Mouse (Mus musculus) right cerebral cortex, postnatal 10 days (tissue): ENCODE results near the gene Ctrb1.

Experiments
- DNase-seq, 2 experiments: peaks; one replicate each; pipeline ENCODE4 v3.0.0; 2021; ENCODE audit warnings: low spot score in 2 of 2

Gene Ctrb1

DNA sequence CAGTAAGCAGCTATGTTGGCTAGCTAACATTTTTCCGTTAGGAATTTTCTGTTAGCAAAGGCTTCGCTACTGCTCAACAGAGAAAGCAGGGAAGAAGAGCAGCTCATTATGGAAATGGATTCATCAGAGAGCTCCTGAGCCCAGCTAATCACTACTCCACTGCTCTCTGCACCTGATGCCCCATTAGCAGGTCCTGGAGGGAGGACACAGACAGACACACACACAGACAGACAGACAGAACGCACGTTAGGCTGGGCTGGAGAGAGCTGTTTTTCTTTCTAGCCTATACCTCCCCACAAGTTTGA is 26.6 kb upstream of the Ctrb1 start:
- DNase-seq, result peak in 1 of 2 experiments; percentile 17

DNA sequence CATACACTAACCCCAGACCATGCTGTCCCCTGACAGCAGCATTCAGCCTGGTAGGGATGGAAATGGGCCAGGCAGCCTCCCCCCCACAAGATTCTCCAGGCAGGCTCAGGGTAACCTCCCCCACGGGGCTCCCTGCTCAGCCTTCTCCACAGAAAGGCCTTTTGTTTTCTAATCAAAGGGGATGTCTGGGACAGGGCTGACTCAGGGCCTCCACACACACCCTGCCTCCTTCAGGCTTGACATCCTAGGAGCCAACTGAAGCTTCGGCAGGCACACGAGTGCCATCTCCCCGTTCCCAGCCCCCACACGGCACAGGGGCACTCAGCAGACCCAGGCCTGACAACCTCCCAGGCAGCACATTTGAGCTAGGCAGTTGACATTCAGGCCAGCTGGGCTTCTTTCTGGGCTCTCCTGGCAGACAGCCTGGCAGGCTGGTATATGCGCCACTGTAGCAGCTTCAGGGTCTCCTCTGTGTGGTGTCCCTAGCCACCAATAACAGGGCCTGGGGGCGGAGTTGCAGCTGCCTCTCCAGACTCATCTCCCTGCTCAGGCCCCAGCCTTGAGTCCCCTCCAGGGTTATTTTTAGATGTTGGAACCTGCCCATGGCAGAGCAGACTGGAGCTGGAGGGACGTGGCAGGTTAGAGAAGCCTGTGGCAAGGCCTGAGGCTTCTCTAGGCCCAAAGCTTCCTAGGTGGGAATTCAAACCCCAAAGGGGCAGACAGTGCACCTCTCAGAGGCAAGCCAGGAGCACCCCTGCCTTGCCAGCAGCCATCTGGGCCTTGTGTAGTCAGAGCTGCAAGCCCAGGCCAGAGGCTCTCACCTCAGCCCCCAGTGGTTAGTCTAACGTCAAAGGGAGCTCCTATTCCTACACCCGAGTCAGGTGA is 26.0 kb upstream of the Ctrb1 start:
- peak; percentile 88 to 93 for DNase-seq

DNA sequence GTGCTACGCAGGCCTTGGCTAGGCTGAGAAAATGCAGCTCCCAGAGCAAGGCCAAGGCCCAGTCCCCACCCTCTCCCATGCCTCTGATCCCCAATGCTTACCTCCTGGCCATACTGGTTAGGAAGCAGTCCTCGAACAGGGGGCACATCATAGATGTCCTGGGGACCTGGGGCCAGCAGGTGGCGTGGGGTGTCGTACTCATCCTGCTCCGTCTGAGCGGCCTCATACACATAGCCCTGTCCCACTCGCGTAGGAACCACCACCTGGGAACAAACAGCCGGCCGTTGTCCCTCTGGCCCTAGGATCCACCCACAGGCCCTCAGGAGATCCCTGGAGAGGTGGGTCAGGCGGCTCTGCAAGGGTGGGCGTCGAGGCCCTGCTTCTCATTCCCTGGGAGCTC is 24.7 kb upstream of the Ctrb1 start:
- DNase-seq, result peak in 1 of 2 experiments; percentile 25

DNA sequence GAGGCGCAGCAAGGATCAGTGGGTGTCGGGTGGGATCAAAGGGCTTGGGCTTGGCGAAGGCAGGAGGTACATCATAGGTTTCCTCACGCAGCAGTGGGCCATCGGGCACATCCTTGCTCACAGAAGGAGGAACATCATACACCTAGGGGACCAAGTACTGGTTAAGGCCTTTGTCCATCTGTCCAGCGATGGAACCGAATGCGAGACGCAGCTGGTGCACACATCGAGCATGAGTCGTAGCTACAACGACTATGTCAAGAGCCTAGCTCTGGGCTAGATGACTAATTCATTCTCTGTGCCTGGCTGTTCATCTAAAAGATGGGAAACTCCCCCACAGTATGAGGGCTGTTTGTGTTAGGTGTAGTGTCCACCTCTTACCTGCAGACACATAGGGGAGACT is 23.5 kb upstream of the Ctrb1 start:
- DNase-seq, result no peak

DNA sequence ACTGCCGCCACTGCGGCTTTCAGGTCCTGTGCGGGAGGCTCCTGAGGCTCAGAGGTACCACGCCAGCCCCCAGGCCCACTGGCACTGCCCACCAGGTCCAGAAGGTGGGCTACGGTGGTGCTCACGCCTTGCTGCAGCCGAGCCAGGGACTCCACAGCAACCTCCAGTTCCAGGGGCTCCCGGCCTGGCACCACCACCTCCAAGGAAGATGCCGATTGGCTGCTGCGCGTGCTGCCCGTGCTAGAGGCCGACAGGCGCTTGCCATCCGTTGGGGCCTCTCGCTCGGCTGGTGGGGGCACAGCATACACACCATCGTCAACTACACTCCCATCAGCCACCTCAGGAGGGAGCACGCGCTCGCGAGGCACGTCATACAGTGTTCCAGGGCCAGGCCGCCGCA is 23.0 kb upstream of the Ctrb1 start:
- DNase-seq, result no peak

DNA sequence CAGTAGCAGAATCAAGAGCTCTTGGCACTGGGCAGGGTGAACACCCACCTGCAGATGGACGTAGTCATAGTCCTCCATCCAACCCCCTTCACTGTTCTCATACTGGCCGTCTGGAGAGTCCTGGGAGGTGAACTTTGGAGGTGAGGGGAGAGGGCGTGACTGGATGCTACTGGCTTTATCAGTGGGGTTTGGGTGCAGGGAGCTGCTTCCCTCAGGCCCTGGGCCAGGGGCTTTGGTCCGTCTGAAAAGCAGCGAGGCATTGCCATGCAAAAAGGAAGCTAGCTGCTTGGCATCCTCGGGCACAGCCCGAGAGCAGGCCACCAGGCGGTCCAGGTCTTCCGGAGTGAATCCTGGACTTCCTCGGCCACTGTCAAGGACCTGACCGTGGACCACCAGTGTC is 22.5 kb upstream of the Ctrb1 start:
- DNase-seq, result no peak

DNA sequence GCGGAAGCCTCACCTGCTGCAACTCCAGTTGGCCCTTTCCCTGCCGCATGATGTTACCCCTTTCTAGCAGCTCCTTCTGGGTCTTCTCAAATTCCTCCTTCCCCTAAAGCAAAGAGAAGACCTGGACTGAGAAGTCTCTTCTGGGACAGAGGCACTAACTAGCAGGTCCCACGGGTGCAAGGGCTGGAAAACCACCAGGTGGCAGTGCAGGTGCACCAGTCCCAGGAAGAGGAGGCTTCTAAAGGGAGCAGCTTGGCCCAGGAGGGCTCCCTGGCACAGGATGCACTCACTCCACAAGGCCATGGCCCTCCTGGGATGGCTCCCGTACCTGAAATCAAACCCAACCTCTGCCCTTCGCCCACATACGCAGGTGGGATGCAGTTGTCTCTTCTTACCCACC is 21.8 kb upstream of the Ctrb1 start:
- peak; percentile 73 to 79 for DNase-seq

DNA sequence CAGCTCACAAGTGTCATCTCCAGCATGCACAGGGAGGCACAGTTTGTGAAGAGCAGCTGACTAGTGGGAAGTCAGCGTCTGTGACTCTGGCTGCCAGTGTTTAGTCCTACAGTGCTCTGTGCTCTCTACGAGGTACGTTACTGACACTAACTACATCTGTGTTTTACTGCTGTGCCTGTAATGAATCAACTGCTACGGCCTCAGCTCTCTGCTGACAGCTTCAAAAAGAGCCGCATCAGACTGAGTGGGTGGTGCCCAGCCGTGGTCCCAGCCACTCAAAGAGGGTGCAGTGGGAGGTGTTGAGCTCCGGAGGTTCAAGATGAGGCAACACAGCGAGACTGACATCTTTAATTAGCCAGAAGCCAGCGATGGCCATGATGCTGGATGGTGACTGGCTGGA is 21.3 kb upstream of the Ctrb1 start:
- DNase-seq, result no peak

DNA sequence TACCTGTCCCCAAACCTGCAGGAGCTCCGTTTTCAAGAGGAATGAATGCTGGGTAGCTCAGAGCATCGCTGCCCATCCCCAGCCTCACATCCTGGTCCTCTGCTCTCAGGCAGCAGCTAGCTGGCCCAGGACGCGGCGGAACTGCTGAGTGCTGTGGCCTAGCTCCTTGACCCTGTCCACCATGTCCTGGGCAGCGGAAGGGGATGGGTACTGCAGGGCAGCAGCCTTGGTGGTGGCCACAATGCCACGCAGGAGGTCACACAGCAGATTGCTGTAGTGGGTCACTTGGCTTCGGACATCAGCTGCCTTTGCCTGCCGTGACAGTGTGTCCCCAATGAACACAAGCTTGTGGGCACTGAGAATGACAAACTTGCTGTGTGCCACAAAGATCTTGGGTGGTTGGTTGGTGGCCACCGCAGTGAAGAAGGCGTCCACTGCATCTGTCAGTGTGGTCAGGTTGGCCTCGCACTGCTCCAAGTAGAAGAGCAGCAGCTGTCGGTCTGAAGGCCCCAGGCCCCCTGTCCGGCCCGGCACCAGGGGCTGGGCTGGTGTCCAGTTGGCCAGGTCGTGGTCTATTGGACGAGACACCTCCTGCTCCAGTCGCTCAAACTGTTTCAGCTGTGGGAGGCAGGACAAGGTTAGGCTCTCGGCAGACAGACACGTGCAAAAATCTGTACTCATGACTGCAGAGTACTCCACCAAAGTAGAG is 20.1 kb upstream of the Ctrb1 start:
- DNase-seq, result no peak

DNA sequence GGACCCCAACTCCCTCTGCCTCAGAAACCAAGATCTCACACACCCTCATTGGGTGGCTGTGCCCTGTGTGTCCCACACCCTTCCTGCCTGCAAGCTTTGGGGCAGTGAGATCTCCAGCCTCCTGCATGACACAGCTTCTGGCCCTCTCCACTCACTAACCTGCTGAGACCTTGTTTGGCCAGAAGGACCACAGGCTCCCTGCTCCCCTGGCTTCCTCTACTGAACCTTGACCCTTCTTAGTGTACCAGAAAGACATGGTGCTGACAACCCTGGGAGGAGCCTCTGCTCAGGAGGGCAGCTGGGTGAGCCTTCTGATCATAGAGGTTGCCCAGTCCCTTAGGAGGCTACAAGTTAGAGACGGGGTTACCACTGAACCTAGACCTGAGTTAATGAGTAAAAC is 18.4 kb upstream of the Ctrb1 start:
- DNase-seq, result no peak

DNA sequence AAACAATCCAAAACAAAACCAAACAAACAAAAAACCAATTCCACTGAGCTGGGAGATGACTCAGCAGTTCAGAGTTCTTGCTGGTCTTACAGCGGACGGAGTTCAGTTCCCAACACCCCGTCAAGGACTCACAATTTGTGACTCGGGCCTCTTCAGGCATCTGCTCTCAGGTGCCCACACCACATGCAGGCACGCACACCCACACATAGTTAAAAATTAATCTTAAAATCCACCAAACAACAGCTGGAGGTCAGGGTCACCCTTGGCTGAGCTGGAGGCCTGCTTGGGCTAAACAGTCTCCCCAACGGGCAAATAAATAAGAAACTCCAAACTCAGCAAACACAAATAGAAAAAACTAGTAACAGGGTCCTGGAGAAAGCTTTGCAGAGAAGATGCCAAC is 17.5 kb upstream of the Ctrb1 start:
- no peak for DNase-seq

DNA sequence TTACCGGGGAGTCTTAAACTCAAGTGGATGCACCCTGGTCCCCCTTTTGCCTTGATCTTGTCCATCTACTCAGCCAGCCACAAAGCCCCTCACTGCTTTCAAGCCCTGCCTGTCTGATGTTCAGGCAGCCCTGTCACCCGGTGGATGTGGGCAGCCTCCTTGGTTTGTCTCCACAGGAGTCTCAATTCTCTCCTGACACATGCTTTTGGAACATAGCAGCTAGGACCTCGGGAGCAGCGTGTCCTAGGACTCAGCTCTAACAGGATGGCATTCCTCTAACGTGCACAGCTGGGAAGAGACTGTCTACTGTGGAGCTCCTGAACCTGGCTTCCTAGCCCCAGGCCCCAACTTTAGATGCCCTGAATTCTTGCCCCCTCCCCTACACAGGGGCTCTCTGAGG is 14.9 kb upstream of the Ctrb1 start:
- no peak for DNase-seq

DNA sequence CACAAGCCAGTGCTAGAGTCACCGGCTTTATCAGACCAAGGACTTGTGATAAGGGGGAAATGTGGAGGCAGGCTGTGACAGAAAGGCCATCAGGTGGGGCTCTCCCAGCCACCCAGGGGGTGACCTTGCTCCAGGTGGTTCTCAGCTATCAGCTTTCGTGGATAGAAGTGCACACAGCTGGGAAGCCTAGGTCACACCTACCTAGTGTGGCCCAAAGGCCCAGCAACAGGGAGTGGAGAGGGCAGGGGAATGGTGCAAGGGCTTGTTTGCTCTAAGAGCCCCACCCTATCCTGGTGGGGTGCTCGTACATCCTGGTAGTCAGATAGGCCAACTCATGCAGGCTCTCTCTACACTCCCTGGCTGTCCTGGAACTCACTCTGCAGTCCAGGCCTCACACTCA is 14.4 kb upstream of the Ctrb1 start:
- DNase-seq, result no peak

DNA sequence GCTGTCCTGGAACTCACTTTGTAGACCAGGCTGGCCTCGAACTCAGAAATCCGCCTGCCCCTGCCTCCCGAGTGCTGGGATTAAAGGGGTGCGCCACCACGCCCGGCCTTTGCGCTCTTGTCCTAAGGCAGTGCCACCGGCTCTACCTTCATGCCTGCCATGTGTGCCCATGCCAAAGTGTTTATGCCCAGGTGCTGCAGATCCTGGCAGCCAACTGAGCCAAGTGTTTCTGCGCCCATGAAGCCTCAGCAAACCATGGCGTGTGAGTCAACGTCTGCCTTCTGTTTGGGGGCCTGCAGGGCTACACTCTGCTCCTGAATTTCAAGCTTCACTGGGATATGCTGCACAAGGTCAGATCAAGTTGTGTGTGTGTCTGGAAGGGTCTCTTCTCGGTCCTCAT is 13.8 kb upstream of the Ctrb1 start:
- DNase-seq, result no peak

DNA sequence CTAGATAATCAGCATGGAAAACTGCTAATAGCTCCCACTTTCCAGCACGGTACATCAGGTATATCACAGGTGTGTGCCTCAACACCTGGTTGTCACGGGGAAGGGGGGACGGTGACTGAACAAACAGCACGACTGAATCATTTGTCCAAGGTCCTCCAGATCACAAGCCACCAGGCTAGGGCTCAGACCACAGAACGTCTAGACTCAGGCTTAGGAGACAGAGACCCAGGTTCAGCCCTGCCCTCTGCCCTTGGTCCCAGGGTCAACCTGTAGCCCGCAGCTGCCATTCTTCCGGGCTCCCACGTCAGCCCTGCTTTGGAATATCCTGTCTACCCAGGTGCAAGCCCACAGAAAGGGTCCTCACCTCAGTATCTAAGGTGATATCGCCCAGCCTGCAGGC is 10.6 kb upstream of the Ctrb1 start:
- DNase-seq, result no peak

DNA sequence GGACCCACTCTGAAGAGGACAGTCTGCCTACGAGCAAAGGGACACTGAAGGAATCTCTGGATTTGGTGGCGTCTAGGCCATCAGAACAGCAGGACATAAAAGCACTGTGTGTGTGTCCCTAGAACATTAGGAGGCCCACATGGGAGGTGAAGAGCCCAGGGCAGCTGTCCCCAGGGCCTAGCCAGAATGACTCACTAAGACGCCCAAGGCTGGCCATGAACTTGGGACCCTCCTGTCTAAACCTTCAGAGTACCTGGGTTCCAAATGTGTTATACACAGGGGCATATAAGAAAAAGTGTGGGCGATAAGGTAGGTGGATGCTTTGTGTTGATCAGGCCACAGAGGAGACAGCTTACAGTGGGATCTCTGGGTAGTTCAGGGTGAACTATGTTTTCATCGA is 9.9 kb upstream of the Ctrb1 start:
- DNase-seq, result no peak

DNA sequence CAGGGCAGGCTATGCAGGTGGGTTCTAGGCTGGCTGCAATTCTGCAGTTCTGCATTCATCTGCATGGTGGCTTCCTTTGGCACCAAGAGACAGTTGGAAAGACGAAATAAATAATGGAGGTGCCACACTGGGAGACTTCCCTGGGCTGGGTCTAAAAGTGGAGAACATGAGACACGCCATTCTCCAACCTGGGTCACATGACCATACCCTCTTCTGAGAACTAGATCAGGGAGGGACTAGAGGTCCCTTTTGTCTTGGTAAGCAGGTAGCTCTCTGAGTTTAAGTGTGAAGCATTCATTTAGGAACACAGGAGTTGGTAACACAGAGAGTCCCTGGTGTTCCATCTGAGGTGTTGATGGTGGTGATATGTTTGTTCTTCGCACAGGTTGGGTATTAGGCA is 9.4 kb upstream of the Ctrb1 start:
- DNase-seq, result no peak

DNA sequence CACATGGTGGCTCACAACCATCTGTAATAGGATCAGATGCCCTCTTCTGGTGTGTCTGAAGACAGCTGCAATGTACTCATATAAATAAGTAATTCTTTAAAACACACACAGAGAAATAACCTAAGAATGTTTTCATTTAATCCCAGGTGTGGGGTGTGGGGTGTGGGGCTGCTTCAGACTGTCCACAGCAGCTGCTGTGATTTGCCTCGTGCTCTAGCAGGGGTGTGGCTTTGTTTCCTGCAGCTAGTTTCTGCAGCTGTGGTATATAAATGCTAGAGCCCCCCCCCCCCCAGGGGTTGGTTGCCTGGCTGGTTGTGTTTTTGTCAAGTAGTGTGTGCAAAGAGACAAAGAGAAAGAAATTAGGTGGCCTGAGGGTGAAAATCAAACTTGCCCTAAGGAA is 8.2 kb upstream of the Ctrb1 start:
- DNase-seq, result no peak

DNA sequence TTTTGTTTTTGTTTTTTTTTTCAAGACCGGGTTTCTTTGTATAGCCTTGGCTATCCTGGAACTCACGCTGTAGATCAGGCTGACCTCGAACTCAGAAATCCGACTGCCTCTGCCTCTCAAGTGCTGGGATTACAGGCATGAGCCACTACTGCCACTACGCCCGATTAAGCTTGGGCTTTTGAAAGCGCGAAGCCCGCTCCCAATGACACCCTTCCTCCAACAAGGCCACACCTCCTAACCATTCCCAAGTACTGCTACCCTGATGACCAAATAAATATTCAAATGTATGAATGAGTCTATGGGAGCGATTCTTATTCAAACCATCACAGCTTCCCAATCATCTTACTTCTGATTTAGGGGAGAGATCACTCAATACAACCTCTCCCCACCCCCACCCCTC is 6.8 kb upstream of the Ctrb1 start:
- DNase-seq, result no peak

DNA sequence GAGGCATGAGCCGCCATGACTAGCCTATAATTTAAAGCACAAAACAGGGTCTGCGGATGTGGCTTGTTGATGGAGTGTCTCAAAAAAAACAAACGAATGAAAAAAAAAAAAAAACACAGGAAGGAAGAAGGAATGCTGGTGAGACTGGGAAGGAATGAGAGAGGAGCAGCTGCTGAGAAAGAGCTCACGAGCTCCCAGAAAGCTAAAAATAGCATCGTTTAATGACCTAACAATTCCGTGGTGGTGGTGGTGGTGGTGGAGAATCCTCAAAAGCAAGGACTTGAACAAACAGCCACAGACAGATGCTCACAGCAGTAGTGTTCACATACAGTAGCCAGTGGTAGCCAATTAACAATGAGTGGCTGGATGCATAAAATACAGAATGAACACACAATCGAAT is 4.6 kb upstream of the Ctrb1 start:
- no peak for DNase-seq

DNA sequence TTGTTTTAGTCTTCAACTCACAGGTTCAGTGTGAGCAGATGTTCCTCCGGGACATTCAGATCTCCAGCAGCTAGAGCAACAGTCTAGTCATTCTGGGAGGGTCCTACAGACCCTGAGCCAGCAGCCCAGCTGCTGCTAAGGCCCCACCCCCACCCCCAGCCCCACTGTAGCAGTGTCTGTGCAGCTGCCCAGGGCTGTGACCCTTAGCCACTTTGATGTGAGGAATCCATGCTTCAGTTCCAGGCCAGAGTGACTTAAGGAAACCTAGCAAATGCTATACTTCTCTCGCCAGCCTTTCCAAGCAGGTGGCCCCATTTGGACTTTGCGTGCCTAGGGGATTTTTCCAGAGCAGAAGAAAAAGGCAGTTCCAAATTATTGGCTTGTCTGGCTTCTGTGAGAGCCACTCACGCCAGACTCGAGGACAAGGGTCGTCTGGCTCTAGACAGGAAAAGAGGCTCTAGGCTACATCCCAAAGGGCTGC is 2.5 kb upstream of the Ctrb1 start:
- DNase-seq, result no peak

DNA sequence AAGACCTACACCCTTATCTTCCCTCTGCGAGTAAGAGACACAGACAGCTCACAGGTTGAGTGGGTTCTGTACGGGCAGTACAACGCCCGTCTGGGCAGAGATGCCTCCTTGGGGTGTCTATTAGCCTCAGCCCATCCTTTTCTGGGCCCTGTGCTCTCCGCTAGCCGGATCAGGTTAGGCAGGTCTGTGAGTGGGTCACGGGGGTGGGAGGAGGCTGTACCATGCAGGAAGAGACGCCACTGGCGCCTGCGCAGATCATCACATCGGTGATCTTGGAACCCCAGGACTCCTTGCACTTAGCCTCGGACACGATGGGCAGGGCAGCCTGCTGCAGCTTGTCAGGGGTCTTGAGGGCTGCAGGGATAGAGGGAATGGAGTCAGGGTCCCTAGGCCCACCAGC is 3.9 kb downstream of the Ctrb1 start:
- DNase-seq, result no peak

DNA sequence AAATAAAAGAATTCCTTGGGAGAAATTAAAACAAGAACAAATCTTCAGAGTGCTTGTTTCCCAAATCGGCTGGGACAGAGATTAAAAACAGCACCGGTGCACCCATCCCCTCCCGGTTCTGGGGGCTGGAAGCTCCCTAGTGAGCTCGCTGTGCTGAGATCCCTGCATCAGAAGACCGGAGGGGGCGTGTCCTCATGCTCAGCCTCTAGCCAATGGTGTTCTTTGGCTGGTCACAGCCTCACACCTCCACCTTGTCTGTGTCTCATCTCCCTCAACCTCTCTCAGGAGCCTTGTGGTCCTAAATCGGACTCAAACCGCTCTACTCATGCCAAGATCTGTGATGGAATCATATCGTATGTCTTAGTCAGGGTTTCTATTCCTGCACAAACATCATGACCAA is 8.3 kb downstream of the Ctrb1 start:
- no peak for DNase-seq

DNA sequence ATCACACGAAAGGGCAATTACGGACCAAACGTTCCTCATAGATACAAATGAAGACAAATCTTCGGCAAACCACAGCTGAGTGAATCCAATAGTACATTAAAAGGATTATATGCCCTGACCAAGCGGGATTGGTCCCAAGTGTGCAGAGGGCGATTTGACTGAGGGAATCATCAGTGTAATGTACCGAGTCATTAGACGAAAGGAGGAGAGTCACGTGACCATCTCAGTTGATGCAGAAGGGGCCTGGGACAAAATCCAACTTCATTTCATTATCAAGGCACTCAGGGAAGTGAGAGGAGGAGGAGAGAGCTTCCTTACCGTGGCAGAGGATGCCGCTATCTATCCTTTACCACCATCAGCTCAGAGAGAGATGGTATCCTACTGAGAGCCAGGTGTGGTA is 9.7 kb downstream of the Ctrb1 start:
- no peak for DNase-seq
